9 mouse cellular contexts compared by ENCODE assay signal in genomic region chr3:145703411-145703924, GRCm38 (mm10). TPM values are rescaled to one million over a fixed set of nuclear protein-coding genes. Genes with fewer than 3 reads are reported as not detected.
DNase-seq lines count a peak whose midpoint lies in the region; ATAC-seq and TF ChIP-seq lines count a peak whose summit lies in the region.
"Had no signal": no experiment of that assay in that cellular context is flagged by ENCODE, and none has a peak within 500 bp of the region (broad histone marks: within the 10 kb centered on the region; RNA-seq: fewer than 3 reads in every experiment).

No protein-coding gene starts in this region.

- no peak overlapping the region for H3K4me3 ChIP-seq in embryonic facial prominence, embryonic 11.5 days (ENCODE audit: low read depth, low read length)
- no peak overlapping the region for H3K4me3 ChIP-seq in hindbrain, postnatal 0 days (ENCODE audit: low read length)
- no peak overlapping the region for H3K4me3 ChIP-seq in midbrain, embryonic 15.5 days

- no peaks in the 10 kb centered on the region for H3K27me3 ChIP-seq in embryonic facial prominence, embryonic 11.5 days (ENCODE audit: control insufficient read depth, insufficient read depth, low read length)
- H3K27me3 ChIP-seq in hindbrain, postnatal 0 days (ENCODE audit: insufficient read depth, low read length), result 0 out of 2 replicates have a peak, but pooled peaks cover 5% of the 10 kb centered on the region
- no peaks in the 10 kb centered on the region; the same call in 1 of the 2 replicates for H3K27me3 ChIP-seq in midbrain, embryonic 15.5 days (replicated peaks)

- DNase-seq in left cerebral cortex, postnatal 10 days (ENCODE audit: extremely low spot score in 1 of 2, low spot score in 2 of 2), result peak; percentile 16 to 47
- no peak for DNase-seq in left cerebral cortex, adult 8-10 months (ENCODE audit: low spot score in 2 of 2)
- DNase-seq in embryonic facial prominence, embryonic 11.5 days (ENCODE audit: low spot score), result peak; percentile 72
- no peak for DNase-seq in hindbrain, postnatal 0 days (ENCODE audit: low spot score)
- DNase-seq in urinary bladder, adult 18-20 months (ENCODE audit: low spot score in 2 of 2), result no peak
- no peak for DNase-seq in left cerebral cortex, postnatal 36 days (ENCODE audit: low spot score in 2 of 2)
- no peak for DNase-seq in yolk sac, embryonic 10.5 days (ENCODE audit: low spot score)

- no peak for TF ChIP-seq CTCF in hindbrain, postnatal 0 days (IDR thresholded peaks at IDR 0.05; ENCODE audit: low read depth)

- H3K9me3 ChIP-seq in embryonic facial prominence, embryonic 11.5 days (replicated peaks; ENCODE audit: control insufficient read depth, low read length), result no peaks in the 10 kb centered on the region
- H3K9me3 ChIP-seq in hindbrain, postnatal 0 days (ENCODE audit: low read length), result no peaks in the 10 kb centered on the region
- no peaks in the 10 kb centered on the region for H3K9me3 ChIP-seq in midbrain, embryonic 15.5 days

- peak overlapping the region; percentile 57; the same call in 1 of the 2 replicates for H3K27ac ChIP-seq in embryonic facial prominence, embryonic 11.5 days (replicated peaks; ENCODE audit: low read depth, low read length)
- H3K27ac ChIP-seq in hindbrain, postnatal 0 days, result 0 out of 2 replicates have a peak overlapping the region, but pooled peaks have one; percentile 26
- H3K27ac ChIP-seq in midbrain, embryonic 15.5 days, result 0 out of 2 replicates have a peak overlapping the region, but pooled peaks have one; percentile 3
- H3K27ac ChIP-seq: liver, embryonic 14.5 days had no signal

- H3K9ac ChIP-seq in embryonic facial prominence, embryonic 11.5 days (replicated peaks; ENCODE audit: low read length), result no peak overlapping the region
- no peak overlapping the region for H3K9ac ChIP-seq in hindbrain, postnatal 0 days (replicated peaks; ENCODE audit: low read length)
- H3K9ac ChIP-seq in midbrain, embryonic 15.5 days, result no peak overlapping the region
- H3K9ac ChIP-seq: liver, embryonic 14.5 days had no signal

- WGBS in embryonic facial prominence, embryonic 11.5 days, result 8% methylated on average over 11 of the region's 11 CpGs
- whole genome bisulfite sequencing in hindbrain, postnatal 0 days, result 19% methylated on average over 11 of the region's 11 CpGs
- 15% methylated on average over 11 of the region's 11 CpGs for WGBS in midbrain, embryonic 15.5 days

- H3K36me3 ChIP-seq in embryonic facial prominence, embryonic 11.5 days (replicated peaks; ENCODE audit: control insufficient read depth, insufficient read depth, low read depth, low read length), result no peaks in the 10 kb centered on the region
- no peaks in the 10 kb centered on the region for H3K36me3 ChIP-seq in hindbrain, postnatal 0 days (ENCODE audit: insufficient read depth, low read length)
- no peaks in the 10 kb centered on the region for H3K36me3 ChIP-seq in midbrain, embryonic 15.5 days (replicated peaks)

- H3K4me1 ChIP-seq in embryonic facial prominence, embryonic 11.5 days (ENCODE audit: control insufficient read depth, insufficient read depth, low read length), result peaks cover 3% of the 10 kb centered on the region
- H3K4me1 ChIP-seq in hindbrain, postnatal 0 days (ENCODE audit: insufficient read depth, low read length), result no peaks in the 10 kb centered on the region
- H3K4me1 ChIP-seq in midbrain, embryonic 15.5 days, result no peaks in the 10 kb centered on the region

- intact Hi-C loops in left cerebral cortex, postnatal 10 days (cut with DNase I), result no loop called here
- intact Hi-C loops in left cerebral cortex, postnatal 36 days (cut with DNase I), result no loop called here

- H3K4me2 ChIP-seq in embryonic facial prominence, embryonic 11.5 days (ENCODE audit: low read depth, low read length), result no peak overlapping the region
- no peak overlapping the region for H3K4me2 ChIP-seq in hindbrain, postnatal 0 days (ENCODE audit: low read depth, low read length)
- no peak overlapping the region for H3K4me2 ChIP-seq in midbrain, embryonic 15.5 days

- ATAC-seq in embryonic facial prominence, embryonic 11.5 days (replicated peaks; ENCODE audit: insufficient number of reproducible peaks, low FRiP score, low TSS enrichment, low read depth), result peak; percentile 77; the same call in 1 of the 2 replicates
- ATAC-seq in hindbrain, postnatal 0 days, result 0 out of 2 replicates have a peak, but pooled peaks have one; percentile 32
- no peak for ATAC-seq in midbrain, embryonic 15.5 days (replicated peaks)

RNA-seq across cellular contexts. Expression of gene Ccn1, which starts 53.7 kb away (rescaled TPM):
- 1 to 10 TPM; 4.6 to 8.1 TPM for total RNA-seq in left cerebral cortex, postnatal 10 days (2021)
- total RNA-seq in left cerebral cortex, adult 8-10 months (2022), result 10 to 100 TPM in 1 of 4 experiments, 1 to 10 TPM in 3; 3.6 to 11.7 (median 5.4) TPM
- polyA plus RNA-seq in embryonic facial prominence, embryonic 11.5 days (2014; fragmentation: Nextera tagmentation; extraction: Ambion mirVana), result 28.9 and 29.6 TPM in 2 replicates
- 2.9 and 8.2 TPM in 2 replicates for total RNA-seq in hindbrain, postnatal 0 days (2014; rRNA removed)
- polyA plus RNA-seq in hindbrain, postnatal 0 days (2015; fragmentation: Nextera tagmentation; extraction: Ambion mirVana), result 9.7 and 10.1 TPM in 2 replicates
- polyA plus RNA-seq in midbrain, embryonic 15.5 days (2015; fragmentation: Nextera tagmentation; extraction: Ambion mirVana), result 8.3 and 9.1 TPM in 2 replicates
- 10 to 100 TPM in 1 of 2 experiments, 1 to 10 TPM in 1; 3.1 to 19.7 TPM for total RNA-seq in left cerebral cortex, postnatal 36 days (2021)

RNA-seq across cellular contexts. Expression of gene Ddah1, which starts 55.0 kb away (rescaled TPM):
- total RNA-seq in left cerebral cortex, postnatal 10 days (2021), result 10 to 100 TPM; 87.0 to 87.8 TPM
- total RNA-seq in left cerebral cortex, adult 8-10 months (2022), result 10 to 100 TPM; 64.6 to 66.9 (median 65.7) TPM
- 23.7 and 28.0 TPM in 2 replicates for polyA plus RNA-seq in embryonic facial prominence, embryonic 11.5 days (2014; fragmentation: Nextera tagmentation; extraction: Ambion mirVana)
- 125 and 126 TPM in 2 replicates for total RNA-seq in hindbrain, postnatal 0 days (2014; rRNA removed)
- 164 and 170 TPM in 2 replicates for polyA plus RNA-seq in hindbrain, postnatal 0 days (2015; fragmentation: Nextera tagmentation; extraction: Ambion mirVana)
- polyA plus RNA-seq in midbrain, embryonic 15.5 days (2015; fragmentation: Nextera tagmentation; extraction: Ambion mirVana), result 135 and 137 TPM in 2 replicates
- 10 to 100 TPM; 60.0 to 64.4 TPM for total RNA-seq in left cerebral cortex, postnatal 36 days (2021)

Comparison
In these comparisons a context has a peak if more than half of its experiments do, and no peak if none do; other contexts are left out.
1. DNase-seq: peak in left cerebral cortex, postnatal 10 days (2 of 2) and embryonic facial prominence, embryonic 11.5 days (single experiment); none in left cerebral cortex, adult 8-10 months (0 of 2), hindbrain, postnatal 0 days (single experiment), urinary bladder, adult 18-20 months (0 of 2), left cerebral cortex, postnatal 36 days (0 of 2) and yolk sac, embryonic 10.5 days (single experiment).
2. H3K27ac ChIP-seq: peak in every context shown above with its lines; median percentile 57 in embryonic facial prominence, embryonic 11.5 days; 26 in hindbrain, postnatal 0 days; 3 in midbrain, embryonic 15.5 days.